Mouse (Mus musculus): ENCODE measurements around the gene Dynlt1b. TPM values are rescaled to one million over a fixed set of nuclear protein-coding genes. Genes with fewer than 3 reads are reported as not detected.
A peak's percentile ranks its signal among the peaks of the same experiment; 100 is the strongest.
"Not testable (repeated sequence)": the region's sequence is repeated elsewhere in the genome, so short reads cannot be mapped to it uniquely, and the experiment has no call there.

The Dynlt1b gene
- total RNA-seq, 2 experiments from 2014 or later, result 322 to 378 TPM

DNA sequence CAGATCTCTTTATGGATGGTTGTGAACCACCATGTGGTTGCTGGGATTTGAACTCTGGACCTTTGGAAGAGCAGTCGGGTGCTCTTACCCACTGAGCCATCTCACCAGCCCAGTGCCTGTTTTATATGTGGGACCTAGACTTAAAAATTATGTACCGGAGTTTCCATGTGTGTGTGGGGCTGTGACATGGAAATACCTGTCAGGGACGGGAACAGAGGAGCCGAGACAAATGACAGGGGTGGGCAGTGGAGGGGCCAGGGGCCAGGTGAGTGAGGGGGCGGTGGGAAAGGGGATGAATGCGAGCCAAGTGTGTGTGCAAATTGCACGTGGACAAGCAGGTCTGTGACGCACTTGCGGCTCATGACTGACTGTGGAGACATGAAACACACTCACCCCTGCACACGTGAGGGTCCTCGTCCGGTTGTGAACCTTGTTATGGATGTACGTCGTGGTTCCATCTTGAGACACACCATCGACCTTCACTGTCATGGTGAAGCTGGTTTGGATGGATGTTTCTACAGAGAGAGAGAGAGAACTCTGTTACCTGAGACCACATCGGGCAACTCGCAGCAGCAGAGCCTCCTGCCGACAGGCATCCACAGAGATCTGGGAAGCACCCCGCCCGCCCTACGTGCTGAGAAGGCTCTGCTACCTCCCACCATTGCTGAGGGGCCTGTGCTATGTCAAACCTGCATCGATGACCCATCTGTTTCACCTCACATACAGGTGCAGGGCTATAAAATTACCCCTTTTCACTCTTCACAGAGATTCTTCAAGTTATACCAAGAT lies 26.9 kb downstream of the Dynlt1b start:
- intact Hi-C loops (cut with DNase I); DNase-seq: not testable (repeated sequence)

DNA sequence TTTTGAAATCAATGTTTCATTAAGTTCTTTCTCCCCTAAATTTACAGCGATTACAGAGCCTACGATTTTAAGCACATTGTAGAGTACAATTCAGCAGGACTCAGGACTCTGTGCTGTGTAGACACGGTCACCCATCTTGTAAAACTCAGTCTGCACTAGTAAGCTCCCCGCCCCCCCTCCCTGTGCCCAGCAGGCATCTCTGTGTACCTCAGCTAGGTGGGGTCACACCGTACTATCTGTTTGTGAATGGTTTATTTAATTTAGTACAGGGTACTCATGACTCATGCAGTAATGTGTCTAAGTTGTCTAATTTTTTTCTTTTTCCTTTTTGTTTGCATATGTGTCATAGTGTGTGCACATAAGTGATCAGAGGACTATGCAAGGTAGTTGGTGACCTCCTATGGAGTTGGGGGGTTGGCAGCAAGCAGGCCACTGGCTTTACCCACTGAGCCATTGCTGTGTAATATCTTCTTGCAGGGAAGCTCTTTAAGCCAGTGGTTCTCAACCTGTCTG lies 31.2 kb downstream of the Dynlt1b start:
- DNase-seq; intact Hi-C loops (cut with DNase I): not testable (repeated sequence)

DNA sequence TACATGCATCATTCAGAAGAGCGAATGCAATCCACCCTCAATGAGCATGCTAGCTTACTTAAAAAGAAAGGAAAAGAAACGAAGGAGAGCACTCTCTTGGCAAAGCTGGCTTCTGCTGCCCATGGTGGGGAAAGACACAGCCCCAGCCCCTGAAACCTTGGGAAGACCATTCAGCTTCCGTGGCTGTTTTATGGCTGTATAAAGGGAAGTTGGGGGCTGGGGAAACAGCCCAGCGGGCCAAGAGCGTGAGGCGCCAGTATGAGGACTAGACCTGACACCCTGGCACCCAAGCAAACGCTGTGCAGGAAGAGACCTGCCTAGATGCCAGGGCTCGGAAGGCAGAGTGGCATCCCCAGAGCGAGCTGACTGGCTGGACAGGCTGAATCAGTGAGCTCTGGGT lies 35.8 kb downstream of the Dynlt1b start:
- intact Hi-C loops (cut with DNase I); DNase-seq: not testable (repeated sequence)

DNA sequence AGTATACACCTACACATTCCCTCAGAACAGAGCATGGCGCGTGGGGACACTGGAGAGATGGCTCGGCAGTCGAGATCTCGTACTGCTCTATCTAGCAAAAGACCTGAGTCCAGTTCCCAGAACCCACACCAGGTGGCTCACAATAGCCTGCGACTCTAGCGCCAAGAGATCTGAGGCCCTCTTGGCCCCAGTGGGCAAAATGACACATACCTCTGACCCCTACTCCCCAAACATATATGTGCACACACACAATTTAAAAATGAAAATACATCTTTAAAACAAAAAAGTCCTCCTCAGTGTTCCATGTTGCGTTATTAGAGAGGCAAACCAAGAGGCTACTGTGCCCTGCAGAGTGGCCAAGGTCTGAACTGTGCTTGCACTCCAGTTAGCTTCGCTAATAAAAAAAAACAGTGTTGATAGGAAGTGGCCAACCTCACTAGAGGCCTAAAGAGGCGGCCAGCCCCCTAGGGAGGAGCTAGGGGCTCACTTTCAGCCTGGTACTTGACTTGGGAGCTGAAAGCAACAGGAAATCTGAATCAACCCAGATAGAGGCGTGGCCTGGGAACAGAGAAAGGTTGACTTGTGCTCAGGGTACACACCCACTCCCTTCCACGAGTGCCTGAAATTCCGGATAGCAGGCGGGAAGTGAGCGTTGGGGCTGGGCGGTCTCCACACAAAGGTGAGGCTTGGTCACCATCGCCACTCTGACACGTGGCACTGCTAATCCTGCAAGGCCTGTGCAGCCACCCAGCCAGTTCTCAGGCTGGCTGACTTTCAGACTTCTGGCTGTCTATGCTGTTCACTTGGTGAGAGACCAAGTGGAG lies 37.9 kb downstream of the Dynlt1b start:
- intact Hi-C loops (cut with DNase I); DNase-seq: not testable (repeated sequence)

DNA sequence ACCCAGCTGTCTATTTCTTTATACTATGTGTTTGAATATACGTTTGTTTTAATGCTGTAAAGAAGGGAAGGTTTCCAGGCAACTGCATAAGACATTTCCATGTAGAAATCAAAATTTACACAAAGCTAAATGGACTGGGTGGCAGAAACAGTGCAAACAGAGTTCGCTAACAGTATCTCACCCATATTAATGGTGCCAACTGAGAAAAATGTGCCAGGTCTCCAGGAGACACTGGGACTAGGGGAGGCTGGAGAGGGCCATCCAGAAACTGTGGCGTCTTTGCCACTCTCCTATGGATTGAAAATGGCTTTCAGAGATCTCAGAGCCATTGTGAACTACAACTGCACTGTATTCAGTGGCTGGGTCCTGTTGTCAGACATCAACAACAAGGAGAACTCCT lies 40.1 kb downstream of the Dynlt1b start:
- intact Hi-C loops (cut with DNase I); DNase-seq: not testable (repeated sequence)

DNA sequence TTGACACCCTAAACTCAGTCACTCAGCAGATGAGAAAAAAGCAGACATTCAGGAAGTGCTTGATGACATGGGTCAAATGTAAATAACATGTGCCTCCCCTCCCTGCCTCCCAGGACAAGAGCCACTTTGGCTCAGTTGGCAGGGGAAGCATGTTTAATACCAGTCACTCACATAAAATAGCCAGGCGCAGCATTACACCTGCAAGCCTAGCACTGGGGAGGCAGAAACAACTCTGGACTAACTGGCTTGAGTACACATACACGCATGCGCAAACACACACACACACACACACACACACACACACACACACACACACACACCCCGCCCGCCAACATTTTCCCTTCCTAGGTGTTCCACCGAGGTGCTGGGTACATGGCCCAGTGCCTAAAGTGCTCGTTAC lies 40.8 kb downstream of the Dynlt1b start:
- DNase-seq; intact Hi-C loops (cut with DNase I): not testable (repeated sequence)

DNA sequence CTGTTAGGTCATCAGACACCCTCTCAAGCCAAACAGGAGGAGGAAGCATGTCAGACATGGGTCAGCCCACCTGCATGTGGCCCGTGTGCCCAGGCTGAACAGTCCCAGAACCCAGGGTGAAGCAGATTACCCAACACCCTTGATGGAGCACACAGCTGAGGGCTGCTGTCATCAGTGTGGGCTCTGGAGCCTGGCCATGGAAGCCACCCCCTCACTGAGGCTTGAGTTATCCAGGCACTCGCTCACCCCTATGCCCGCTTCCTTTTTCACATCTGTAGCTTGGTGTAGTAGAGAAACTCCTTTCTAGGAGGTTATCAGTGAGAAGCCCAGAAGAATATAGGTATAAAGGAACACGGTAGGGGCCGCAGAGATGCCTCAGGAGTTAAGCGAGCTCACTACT lies 45.4 kb downstream of the Dynlt1b start:
- DNase-seq; intact Hi-C loops (cut with DNase I): not testable (repeated sequence)

DNA sequence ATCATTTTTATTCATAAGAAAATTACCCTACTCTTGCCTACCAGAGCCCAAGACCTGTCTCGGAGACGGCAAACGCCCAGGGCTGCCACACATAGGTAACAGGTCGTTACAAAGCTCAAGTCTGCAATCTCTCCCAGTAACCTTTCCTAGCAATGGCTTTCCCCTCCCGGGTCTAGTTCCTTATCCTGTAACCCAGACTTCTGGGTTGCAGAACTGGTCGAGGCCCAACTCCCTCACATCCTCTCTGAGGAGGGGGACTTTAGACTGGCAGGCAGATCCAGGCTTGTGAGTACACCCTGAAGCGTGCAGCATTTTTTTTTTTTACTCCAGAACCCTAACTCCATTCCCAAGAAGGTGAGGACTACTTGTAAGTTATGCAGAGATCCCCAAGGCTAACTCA lies 46.0 kb downstream of the Dynlt1b start:
- DNase-seq; intact Hi-C loops (cut with DNase I): not testable (repeated sequence)

DNA sequence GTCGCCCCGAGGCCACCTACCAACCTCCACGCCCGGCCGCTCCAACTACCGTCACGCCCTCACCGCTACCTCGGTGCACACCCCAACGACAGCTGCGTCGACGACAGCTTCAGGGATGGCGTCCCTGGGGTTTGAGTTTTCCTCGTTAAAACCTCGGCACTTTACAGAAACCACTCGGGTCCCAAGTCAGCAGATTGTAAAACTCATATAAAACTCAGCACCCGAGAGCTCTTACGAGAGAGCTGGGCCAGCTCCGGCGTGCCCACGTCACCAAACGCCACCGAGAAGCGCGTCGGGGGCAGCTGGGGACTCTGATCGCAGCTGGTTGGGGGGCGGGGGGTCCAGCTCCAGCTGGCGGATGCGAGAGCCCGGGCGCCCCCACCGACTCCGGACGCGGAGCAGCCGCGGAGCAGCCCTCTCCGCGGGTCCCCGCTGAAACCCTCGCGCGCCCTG lies 46.6 kb downstream of the Dynlt1b start:
- peak; percentile 27 for DNase-seq
- intact Hi-C loops (cut with DNase I), result not testable (repeated sequence)

DNA sequence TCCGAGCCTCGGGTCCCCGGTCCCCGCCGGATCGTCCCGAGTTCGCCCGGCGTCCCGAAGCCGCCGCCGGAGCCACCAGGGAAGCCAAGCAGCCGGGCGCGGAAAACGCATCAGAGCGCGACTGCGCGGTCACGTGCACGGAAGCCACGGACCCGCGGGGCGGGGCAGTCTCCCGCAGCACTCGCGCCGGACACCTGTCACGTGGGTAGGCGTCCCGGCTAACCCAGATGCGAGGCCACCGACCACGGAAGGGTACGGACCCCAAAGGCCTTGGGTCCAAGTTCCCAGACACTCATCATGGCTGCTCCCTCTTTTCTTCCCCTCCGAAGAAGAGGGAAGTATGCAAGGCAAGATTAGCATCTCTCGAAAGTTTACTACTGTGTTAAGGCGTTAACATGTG lies 47.1 kb downstream of the Dynlt1b start:
- intact Hi-C loops (cut with DNase I); DNase-seq: not testable (repeated sequence)

DNA sequence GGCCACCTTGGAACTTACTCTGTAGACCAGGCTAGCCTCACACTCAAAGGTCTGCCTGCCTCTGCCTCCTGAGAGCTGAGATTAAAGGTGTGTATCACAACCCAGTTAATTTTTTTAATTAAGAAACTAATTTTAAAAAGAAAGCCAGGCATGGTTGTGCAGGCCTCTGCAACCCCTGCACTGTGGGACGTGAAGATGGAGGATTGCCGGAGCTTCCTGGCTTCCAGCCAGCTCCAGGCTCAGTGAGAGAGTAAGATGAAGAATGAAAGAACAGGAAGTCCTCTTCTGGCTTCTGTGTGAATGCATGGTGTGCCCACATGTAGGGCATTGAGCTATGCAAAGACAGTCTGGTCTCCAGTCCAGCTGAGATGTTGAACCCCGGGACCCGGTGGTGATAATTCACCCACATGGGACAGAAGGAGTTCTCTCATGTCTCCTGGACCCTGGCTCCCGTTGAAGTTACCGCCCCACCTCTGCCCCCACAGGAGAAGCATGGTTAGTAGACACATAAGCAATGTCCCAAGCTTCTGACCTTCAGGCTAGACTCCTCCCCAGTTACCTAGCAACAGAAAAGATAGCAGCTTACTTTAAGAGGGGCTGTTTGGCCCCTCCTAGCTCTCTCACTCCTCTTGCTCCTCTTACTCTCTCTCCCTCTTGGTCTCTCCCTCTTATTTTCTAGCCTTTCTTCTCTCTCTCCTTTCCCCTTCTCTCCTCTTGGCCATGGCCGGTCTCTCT lies 51.1 kb downstream of the Dynlt1b start:
- DNase-seq; intact Hi-C loops (cut with DNase I): not testable (repeated sequence)

DNA sequence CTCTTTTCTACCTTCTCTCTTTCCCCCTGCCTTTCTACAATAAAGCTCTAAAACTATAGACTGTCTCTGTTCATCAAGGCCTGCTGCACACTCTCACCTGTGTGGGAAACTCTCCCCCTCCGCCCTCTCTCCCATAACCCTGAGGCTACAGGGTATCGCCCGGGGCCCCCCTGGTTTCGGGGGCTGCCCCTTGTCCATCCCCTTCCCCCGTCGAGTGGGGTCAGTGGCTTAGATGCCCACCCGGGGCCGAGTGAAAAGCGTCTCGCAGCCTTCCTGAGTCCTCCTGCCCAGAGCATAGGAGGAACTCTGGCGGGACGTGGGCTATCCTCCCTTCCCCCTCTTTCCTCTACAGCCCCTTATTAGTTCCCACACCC lies 51.7 kb downstream of the Dynlt1b start:
- not testable (repeated sequence) for DNase-seq

DNA sequence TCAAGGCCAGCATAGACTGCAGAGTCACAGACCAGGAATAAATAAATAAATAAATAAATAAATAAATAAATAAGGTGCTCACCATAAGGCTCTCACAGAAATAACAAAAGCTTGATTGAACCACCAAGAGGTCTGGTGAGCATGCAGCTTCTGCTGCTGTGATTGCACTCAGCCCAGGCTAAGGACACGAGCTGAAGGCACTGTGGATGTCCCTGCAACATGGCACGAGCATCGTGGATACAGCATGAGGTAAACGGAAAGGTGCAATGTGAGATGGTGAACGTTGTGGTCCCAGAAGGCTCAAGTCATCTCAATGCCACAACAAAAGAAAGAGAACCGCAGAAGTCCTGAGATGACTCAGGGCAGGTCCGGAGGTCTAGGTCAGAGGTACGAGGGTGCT lies 52.3 kb downstream of the Dynlt1b start:
- DNase-seq; intact Hi-C loops (cut with DNase I): not testable (repeated sequence)

More for the DNA sequence above, 51.7 kb downstream of the Dynlt1b start:
- intact Hi-C loops (cut with DNase I), result not testable (repeated sequence)

Other genes starting within 250 kb of the Dynlt1b start
- 10 to 100 TPM; 76.6 to 85.7 TPM for gene Tmem181a, start 173.3 kb upstream of the Dynlt1b start, total RNA-seq (2021)
- 10 to 100 TPM; 28.1 to 28.8 TPM for gene Dynlt1a, start 112.6 kb upstream of the Dynlt1b start, total RNA-seq (2021)
- gene Dynlt1c, start 171.6 kb downstream of the Dynlt1b start, total RNA-seq (2021), result 10 to 100 TPM; 37.8 to 45.8 TPM
- gene Dynlt1f, start 225.8 kb downstream of the Dynlt1b start, total RNA-seq (2021), result 100 to 1,000 TPM; 258 to 265 TPM
- gene Sytl3, start 229.0 kb downstream of the Dynlt1b start, total RNA-seq (2021), result 1 to 10 TPM in 1 of 2 experiments, under 1 TPM in 1; 0.68 to 1.2 TPM